Mouse (Mus musculus): ENCODE measurements at regions not wholly inside any gene's neighbourhood (a gene's known extent, or its start where the extent isn't known, plus 50 kb on each side); places are given as distances from the start of the nearest gene placed in this dataset.

- TF ChIP-seq CTCF (IDR thresholded peaks at IDR 0.05; ENCODE audit: insufficient read depth, low read length) (no peak), POLR2A (IDR thresholded peaks at IDR 0.05; ENCODE audit: borderline replicate concordance, extremely low read depth, low read depth, low read length) (no peak)
Observed at GRCm38 (mm10) chr1:154117346-154117687, 83.7 kb upstream of the Zfp648 start.
